Mouse (Mus musculus) ES-E14 (cell line): ENCODE results near the gene Dock9. TPM values are rescaled to one million over a fixed set of nuclear protein-coding genes. Genes with fewer than 3 reads are reported as not detected.

ENCODE experiments used
- DNase-seq: peaks from one replicate; pipeline ENCODE4 v3.0.0-alpha.2; 2013; ENCODE audit warnings: low read depth, low spot score
- H3K27ac ChIP-seq: 2 replicates; pipeline ENCODE4 v1.5.1; 2012; ENCODE audit warnings: low read depth, mild to moderate bottlenecking, low read length, moderate library complexity, mixed read lengths; ENCODE audit not compliant: poor library complexity, insufficient read depth, severe bottlenecking
- H3K36me3 ChIP-seq: 2 replicates; pipeline ENCODE4 v1.6.1; 2012; ENCODE audit warnings: mild to moderate bottlenecking, low read length, moderate library complexity, mixed read lengths; ENCODE audit not compliant: control insufficient read depth, poor library complexity, insufficient read depth, severe bottlenecking
- H3K4me1 ChIP-seq, 2 experiments: fragments of 150-350 bp in 1 of 2; sonication (generic) in 1 of 2; 2 replicates each; pipeline ENCODE4 v1.6.1; 2012; ENCODE audit warnings: low read length in 2 of 2, mild to moderate bottlenecking in 1 of 2, mixed read lengths in 1 of 2; ENCODE audit not compliant: control insufficient read depth in 2 of 2, insufficient read depth in 2 of 2, poor library complexity in 1 of 2
- H3K4me3 ChIP-seq, 2 experiments: fragments of 150-350 bp in 1 of 2; sonication (generic) in 1 of 2; 2 replicates each; pipeline ENCODE4 v1.5.1; 2012; ENCODE audit warnings: low read length in 2 of 2, low read depth in 1 of 2, mild to moderate bottlenecking in 1 of 2, mixed read lengths in 1 of 2; ENCODE audit not compliant: insufficient read depth in 1 of 2, poor library complexity in 1 of 2, severe bottlenecking in 1 of 2
- H3K9ac ChIP-seq: 2 replicates; pipeline ENCODE4 v1.6.1; 2012; ENCODE audit warnings: low read depth, mild to moderate bottlenecking, low read length, mixed read lengths; ENCODE audit not compliant: poor library complexity, insufficient read depth, severe bottlenecking
- H3K9me3 ChIP-seq: fragments of 150-350 bp; sonication (generic); 2 replicates; pipeline ENCODE4 v1.6.1; 2012; ENCODE audit warnings: low read depth, mild to moderate bottlenecking, low read length; ENCODE audit not compliant: control insufficient read depth, insufficient read depth
- CHD2 ChIP-seq: IDR thresholded peaks from 2 replicates; pipeline ENCODE4 v1.6.1; 2014; ENCODE audit warnings: mild to moderate bottlenecking, low read depth, low read length, inconsistent platforms
- HCFC1 ChIP-seq: IDR thresholded peaks from 2 replicates; pipeline ENCODE4 v1.6.1; 2012; ENCODE audit warnings: low read length, inconsistent platforms, borderline replicate concordance; ENCODE audit not compliant: insufficient read depth
- MAFK ChIP-seq: IDR thresholded peaks from 2 replicates; pipeline ENCODE4 v1.6.1; 2014; ENCODE audit warnings: mild to moderate bottlenecking, low read depth, low read length, inconsistent platforms; ENCODE audit not compliant: insufficient read depth
- ZC3H11A ChIP-seq: IDR thresholded peaks from 2 replicates; pipeline ENCODE4 v1.6.1; 2012; ENCODE audit warnings: low read depth, mild to moderate bottlenecking, inconsistent platforms, low read length, borderline replicate concordance
- ZNF384 ChIP-seq: IDR thresholded peaks from 2 replicates; pipeline ENCODE4 v1.6.1; 2012; ENCODE audit warnings: low read depth, low read length, inconsistent platforms
- in situ Hi-C, 2 experiments: fragments of 600-800 bp; cut with MboI; formaldehyde crosslinking; loops; one replicate each; pipeline ENCODE4 v1.15.1; 2025; ENCODE audit warnings: low sequenced_read_pairs in 2 of 2, inconsistent platforms in 1 of 2; ENCODE audit not compliant: unreplicated experiment in 2 of 2
- total RNA-seq: library from RNA; depleted of rRNA; stranded (reverse); fragments of 300-350 nt; gene quantifications from 2 replicates; pipeline ENCODE4 v1.2.3, GENCODE M21; 2012

The Dock9 gene
- total RNA-seq, 1 experiment: 8.3 TPM

GRCm38 (mm10) chr14:121559026-121559425 is 238.6 kb downstream of the Dock9 start:
- H3K36me3 ChIP-seq: no peaks in the 10 kb centered on the region
- H3K9ac ChIP-seq: no peak overlapping the region
- H3K4me1 ChIP-seq: no peaks in the 10 kb centered on the region
- no peak for TF ChIP-seq ZNF384
- TF ChIP-seq ZC3H11A: no peak
- TF ChIP-seq MAFK: no peak
- no peak for TF ChIP-seq CHD2
- TF ChIP-seq HCFC1: no peak
- in situ Hi-C loops: no loop called here
- DNase-seq: no peak
- no peak overlapping the region for H3K4me3 ChIP-seq
- no peaks in the 10 kb centered on the region for H3K9me3 ChIP-seq
- no peak overlapping the region for H3K27ac ChIP-seq

- Histone ChIP-seq H3K36me3 (no peaks in the 10 kb centered on the region), H3K27ac (no peak overlapping the region), H3K9me3 (no peaks in the 10 kb centered on the region), H3K9ac (no peak overlapping the region), H3K4me3 (no peak overlapping the region), H3K4me1 (no peaks in the 10 kb centered on the region)
- no peak for DNase-seq
- TF ChIP-seq ZNF384 (no peak), ZC3H11A (no peak), HCFC1 (no peak), CHD2 (no peak), MAFK (no peak)
- in situ Hi-C loops: no loop called here
Measured at GRCm38 (mm10) chr14:121556401-121557315, 241.0 kb downstream of the Dock9 start.

GRCm38 (mm10) chr14:121553785-121554184 is 243.9 kb downstream of the Dock9 start:
- no peak overlapping the region for H3K9ac ChIP-seq
- TF ChIP-seq HCFC1: no peak
- TF ChIP-seq ZC3H11A: no peak
- no peak for TF ChIP-seq ZNF384
- TF ChIP-seq MAFK: no peak
- no peak for TF ChIP-seq CHD2
- DNase-seq: no peak
- no peak overlapping the region for H3K27ac ChIP-seq
- H3K36me3 ChIP-seq: no peaks in the 10 kb centered on the region
- in situ Hi-C loops: no loop called here
- no peaks in the 10 kb centered on the region for H3K4me1 ChIP-seq
- no peaks in the 10 kb centered on the region for H3K9me3 ChIP-seq
- H3K4me3 ChIP-seq: no peak overlapping the region

GRCm38 (mm10) chr14:121552586-121552985 is 245.1 kb downstream of the Dock9 start:
- Histone ChIP-seq H3K9ac (no peak overlapping the region), H3K4me3 (no peak overlapping the region), H3K27ac (no peak overlapping the region), H3K4me1 (no peaks in the 10 kb centered on the region), H3K9me3 (no peaks in the 10 kb centered on the region), H3K36me3 (no peaks in the 10 kb centered on the region)
- TF ChIP-seq ZC3H11A (no peak), HCFC1 (no peak), MAFK (no peak), ZNF384 (no peak), CHD2 (no peak)
- in situ Hi-C loops: no loop called here
- no peak for DNase-seq

- no peak for DNase-seq
- H3K9me3 ChIP-seq: no peaks in the 10 kb centered on the region
- no peaks in the 10 kb centered on the region; the same call in 1 of the 2 replicates for H3K36me3 ChIP-seq
- no peak overlapping the region for H3K27ac ChIP-seq
- TF ChIP-seq MAFK (no peak), ZC3H11A (no peak), HCFC1 (no peak), ZNF384 (no peak), CHD2 (no peak)
- no peak overlapping the region for H3K4me3 ChIP-seq
- peaks cover 0 to 6% of the 10 kb centered on the region in 2 experiments; a peak in 2 of 4 replicates for H3K4me1 ChIP-seq
- no peak overlapping the region for H3K9ac ChIP-seq
- in situ Hi-C loops: no loop called here
Measured at GRCm38 (mm10) chr14:121549834-121550233, 247.8 kb downstream of the Dock9 start.
